ENCODE assay signal across 8 mouse cellular contexts in the genomic region with DNA sequence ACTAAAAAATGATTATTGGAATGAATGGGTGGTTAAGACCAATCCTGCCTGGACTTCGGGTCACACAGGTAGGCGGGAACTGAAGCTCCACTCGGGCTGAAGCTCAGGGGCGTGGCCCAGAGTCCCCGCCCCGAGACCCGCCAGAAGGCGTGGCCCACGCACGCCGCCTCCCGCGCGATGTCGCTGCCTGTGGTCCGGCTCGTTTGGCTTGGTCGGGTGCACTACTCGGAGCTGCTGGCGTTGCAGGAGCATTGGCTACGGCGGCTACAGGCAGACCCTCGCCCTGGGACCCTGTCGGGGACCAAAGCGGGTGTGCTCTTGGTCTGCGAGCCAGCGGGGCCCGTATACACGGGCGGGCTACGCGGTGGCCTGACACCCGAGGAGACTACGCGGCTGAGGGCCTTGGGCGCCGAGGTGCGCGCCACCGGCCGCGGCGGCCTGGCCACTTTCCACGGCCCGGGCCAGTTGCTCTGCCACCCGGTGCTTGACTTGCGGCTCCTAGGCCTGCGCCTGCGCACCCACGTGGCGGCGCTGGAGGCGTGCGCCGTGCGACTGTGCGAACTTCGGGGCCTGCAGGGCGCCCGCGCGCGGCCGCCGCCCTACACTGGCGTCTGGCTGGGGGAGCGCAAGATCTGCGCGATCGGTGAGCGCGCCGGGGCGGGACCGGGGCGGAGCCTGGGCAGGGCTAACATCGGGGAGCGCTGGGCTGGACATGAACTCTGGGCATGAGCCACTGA. TPM values are rescaled to one million over a fixed set of nuclear protein-coding genes. Genes with fewer than 3 reads are reported as not detected.
A peak's percentile ranks its signal among the peaks of the same experiment; 100 is the strongest.
DNase-seq lines count a peak whose midpoint lies in the region; ATAC-seq and TF ChIP-seq lines count a peak whose summit lies in the region.

A gene (plus strand): TSS at position 173 of the 737 bp plus-strand sequence.

- no peak for TF ChIP-seq EP300 in liver, postnatal 0 days (IDR thresholded peaks at IDR 0.05; ENCODE audit: low read depth)

- DNase-seq in c-Kit-positive CD71-positive TER-119-positive erythroid progenitor cells, embryonic 14.5 days (ENCODE audit: low spot score) = peak; percentile 78
- peak; percentile 94 for DNase-seq in heart, postnatal 10 days
- no peak for DNase-seq in large intestine, adult 2 months (ENCODE audit: low read depth, low spot score)
- peak; percentile 92 for DNase-seq in liver, postnatal 0 days
- DNase-seq in testis, postnatal 10 days (ENCODE audit: low spot score) = peak; percentile 94

- H3K4me2 ChIP-seq in forebrain, embryonic 13.5 days = peak within 1 kb of the TSS; percentile 87
- H3K4me2 ChIP-seq in liver, postnatal 0 days (ENCODE audit: low read depth, low read length) = peak within 1 kb of the TSS; percentile 98
- H3K4me2 ChIP-seq in neural tube, embryonic 14.5 days (ENCODE audit: low read depth, low read length) = peak within 1 kb of the TSS; percentile 74

- no peaks in the 10 kb centered on the region for H3K9me3 ChIP-seq in E14TG2a.4 (ENCODE audit: low read length)
- no peaks in the 10 kb centered on the region for H3K9me3 ChIP-seq in forebrain, embryonic 13.5 days (replicated peaks)
- no peaks in the 10 kb centered on the region for H3K9me3 ChIP-seq in liver, postnatal 0 days (ENCODE audit: low read length)
- H3K9me3 ChIP-seq in neural tube, embryonic 14.5 days (ENCODE audit: control insufficient read depth, low read length) = no peaks in the 10 kb centered on the region

- intact Hi-C loops in heart, postnatal 10 days (cut with DNase I) = loop anchor here (2.0 kb wide), 1 partner anchor 28 kb away; no protein-coding TSS in a partner anchor

- H3K4me1 ChIP-seq in E14TG2a.4 (replicated peaks; ENCODE audit: low read depth, low read length) = peaks cover 12% of the 10 kb centered on the region
- H3K4me1 ChIP-seq in forebrain, embryonic 13.5 days = peaks cover 5% of the 10 kb centered on the region; the same call in 1 of the 2 replicates
- peaks cover 5% of the 10 kb centered on the region for H3K4me1 ChIP-seq in liver, postnatal 0 days (ENCODE audit: insufficient read depth)
- peaks cover 3% of the 10 kb centered on the region; the same call in 1 of the 2 replicates for H3K4me1 ChIP-seq in neural tube, embryonic 14.5 days (ENCODE audit: control insufficient read depth, insufficient read depth, low read length)

- H3K4me3 ChIP-seq in E14TG2a.4 (replicated peaks; ENCODE audit: low read length) = peak within 1 kb of the TSS; percentile 97
- peak within 1 kb of the TSS; percentile 87 for H3K4me3 ChIP-seq in forebrain, embryonic 13.5 days
- H3K4me3 ChIP-seq in liver, postnatal 0 days (ENCODE audit: low read depth, low read length) = peak within 1 kb of the TSS; percentile 63
- H3K4me3 ChIP-seq in neural tube, embryonic 14.5 days (ENCODE audit: low read depth, low read length) = peak within 1 kb of the TSS; percentile 83

- peak; percentile 97 for ATAC-seq in forebrain, embryonic 13.5 days
- peak; percentile 97 for ATAC-seq in liver, postnatal 0 days
- ATAC-seq in neural tube, embryonic 14.5 days (ENCODE audit: low read depth) = peak; percentile 98

- peak within 1 kb of the TSS; percentile 83 for H3K9ac ChIP-seq in forebrain, embryonic 13.5 days
- H3K9ac ChIP-seq in liver, postnatal 0 days (replicated peaks) = peak within 1 kb of the TSS; percentile 71
- H3K9ac ChIP-seq in neural tube, embryonic 14.5 days (replicated peaks; ENCODE audit: low read depth, low read length) = peak within 1 kb of the TSS; percentile 83

- WGBS in forebrain, embryonic 13.5 days = under 1% methylated on average over 78 of the region's 78 CpGs
- under 1% methylated on average over 78 of the region's 78 CpGs for WGBS in large intestine, adult 2 months
- under 1% methylated on average over 71 of the region's 78 CpGs for WGBS in liver, postnatal 0 days (ENCODE audit: insufficient replicate concordance)
- under 1% methylated on average over 69 of the region's 78 CpGs for WGBS in neural tube, embryonic 14.5 days

- peak within 1 kb of the TSS; percentile 85 for H3K27ac ChIP-seq in forebrain, embryonic 13.5 days
- H3K27ac ChIP-seq in liver, postnatal 0 days (ENCODE audit: low read depth) = peak within 1 kb of the TSS; percentile 91
- peak within 1 kb of the TSS; percentile 88 for H3K27ac ChIP-seq in neural tube, embryonic 14.5 days (ENCODE audit: low read depth, low read length)

- 0 out of 2 replicates have a peak, but pooled peaks cover 6% of the 10 kb centered on the region for H3K36me3 ChIP-seq in E14TG2a.4 (ENCODE audit: insufficient read depth, low read length)
- H3K36me3 ChIP-seq in forebrain, embryonic 13.5 days (ENCODE audit: poor library complexity, severe bottlenecking) = no peaks in the 10 kb centered on the region
- H3K36me3 ChIP-seq in liver, postnatal 0 days (replicated peaks; ENCODE audit: insufficient read depth, low read length) = no peaks in the 10 kb centered on the region
- H3K36me3 ChIP-seq in neural tube, embryonic 14.5 days (ENCODE audit: control insufficient read depth, insufficient read depth, low read length) = no peaks in the 10 kb centered on the region

- H3K27me3 ChIP-seq in E14TG2a.4 (ENCODE audit: insufficient read depth, low read length) = peaks cover 6% of the 10 kb centered on the region; the same call in 1 of the 2 replicates
- no peaks in the 10 kb centered on the region for H3K27me3 ChIP-seq in forebrain, embryonic 13.5 days
- H3K27me3 ChIP-seq in liver, postnatal 0 days (ENCODE audit: insufficient read depth, low read length) = no peaks in the 10 kb centered on the region
- H3K27me3 ChIP-seq in neural tube, embryonic 14.5 days (ENCODE audit: control insufficient read depth, insufficient read depth, low read length) = no peaks in the 10 kb centered on the region

- no peak for TF ChIP-seq CTCF in E14TG2a.4 (conservative IDR thresholded peaks at IDR 0.05; ENCODE audit: low read length)
- peak; percentile 31; the same call in 1 of the 2 replicates for TF ChIP-seq CTCF in liver, postnatal 0 days (IDR thresholded peaks at IDR 0.05; ENCODE audit: low read depth)

RNA-seq across cellular contexts. Expression of the gene that starts here (rescaled TPM):
- polyA plus RNA-seq in forebrain, embryonic 13.5 days (2015; fragmentation: Nextera tagmentation; extraction: Ambion mirVana) = 16.3 and 17.1 TPM in 2 replicates
- 1 to 10 TPM; 4.4 to 5.0 TPM for total RNA-seq in heart, postnatal 10 days (2021)
- 10.2 and 11.1 TPM in 2 replicates for polyA plus RNA-seq in large intestine, adult 2 months (2012; rRNA removed)
- 6.4 and 7.6 TPM in 2 replicates for polyA plus RNA-seq in liver, postnatal 0 days (2015; fragmentation: Nextera tagmentation; extraction: Ambion mirVana)
- polyA plus RNA-seq in neural tube, embryonic 14.5 days (2014; fragmentation: Nextera tagmentation; extraction: Ambion mirVana) = 17.6 and 19.1 TPM in 2 replicates
